ENCODE assay signal across 10 mouse cellular contexts in the genomic region with DNA sequence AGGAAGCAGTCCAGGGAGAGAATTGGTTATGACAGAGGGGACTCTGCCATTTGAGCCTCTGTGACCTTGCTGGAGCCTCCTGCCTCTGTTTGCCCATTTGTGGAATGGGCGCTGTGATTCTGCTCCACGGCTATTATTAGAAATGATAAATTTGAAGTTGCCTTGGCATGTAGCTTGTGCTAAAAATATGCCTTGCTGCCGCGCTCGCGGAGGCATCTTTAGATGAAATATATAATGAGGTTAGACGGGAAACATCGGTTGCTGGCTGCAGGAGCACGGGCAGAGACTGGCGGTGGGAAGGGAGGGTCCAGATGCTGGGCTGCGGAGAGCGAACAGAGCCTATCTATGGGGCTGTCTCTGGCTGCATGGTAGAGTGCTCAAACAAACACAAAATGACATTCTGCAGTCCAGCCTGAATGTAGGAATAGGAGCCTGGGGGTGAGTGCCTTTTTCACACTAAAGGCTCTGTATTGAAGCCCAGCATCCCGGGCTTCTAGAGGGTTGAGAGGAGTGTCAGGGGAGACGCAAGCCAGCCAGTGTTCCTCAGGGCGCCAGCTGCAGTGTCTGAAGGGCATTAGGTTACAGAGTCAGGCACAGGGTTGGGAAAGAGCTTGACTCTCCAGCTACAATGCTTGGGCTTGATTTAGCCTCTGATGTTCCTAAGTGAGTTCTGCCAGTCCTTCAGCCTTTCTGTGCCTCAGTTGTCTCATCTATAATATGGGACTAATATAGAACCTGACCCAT.
DNase-seq lines count a peak whose midpoint lies in the region; ATAC-seq and TF ChIP-seq lines count a peak whose summit lies in the region.
"Had no signal": no experiment of that assay in that cellular context is flagged by ENCODE, and none has a peak within 500 bp of the region (broad histone marks: within the 10 kb centered on the region; RNA-seq: fewer than 3 reads in every experiment).

No protein-coding gene starts in this region.

- TF ChIP-seq EP300 in heart, postnatal 0 days (IDR thresholded peaks at IDR 0.05; ENCODE audit: low read depth): 0 out of 2 replicates have a peak, but pooled peaks have one; percentile 37

- H3K4me1 ChIP-seq in lung, embryonic 16.5 days (replicated peaks; ENCODE audit: control insufficient read depth, insufficient read depth, low read length): peaks cover 24% of the 10 kb centered on the region
- H3K4me1 ChIP-seq in lung, adult 2 months (ENCODE audit: control insufficient read depth, insufficient read depth, low read length): peaks cover 6% of the 10 kb centered on the region
- peaks cover 27% of the 10 kb centered on the region for H3K4me1 ChIP-seq in heart, postnatal 0 days (ENCODE audit: control insufficient read depth, insufficient read depth)
- H3K4me1 ChIP-seq in olfactory bulb, adult 2 months (ENCODE audit: control insufficient read depth, insufficient read depth, low read length): peaks cover 39% of the 10 kb centered on the region

- no peaks in the 10 kb centered on the region for H3K9me3 ChIP-seq in lung, embryonic 16.5 days (ENCODE audit: control insufficient read depth, low read length)
- H3K9me3 ChIP-seq in heart, postnatal 0 days (replicated peaks; ENCODE audit: control insufficient read depth, low read length): peaks cover 9% of the 10 kb centered on the region; the same call in 1 of the 2 replicates
- H3K9me3 ChIP-seq: liver, embryonic 12.5 days had no signal

- TF ChIP-seq POLR2A in lung, adult 2 months (IDR thresholded peaks at IDR 0.05; ENCODE audit: borderline replicate concordance, extremely low read depth, low read depth, low read length): no peak
- TF ChIP-seq POLR2A in olfactory bulb, adult 2 months (IDR thresholded peaks at IDR 0.05; ENCODE audit: insufficient read depth, low read depth, low read length): no peak

- peak; percentile 65 for ATAC-seq in frontal cortex, adult (ENCODE audit: low TSS enrichment)
- ATAC-seq in lung, embryonic 16.5 days (ENCODE audit: low read depth): peak; percentile 64
- ATAC-seq in heart, postnatal 0 days (ENCODE audit: insufficient read depth, low read depth): peak; percentile 59; the same call in 1 of the 2 replicates
- no peak for ATAC-seq in cerebellum, adult (ENCODE audit: insufficient number of reproducible peaks, low FRiP score, low TSS enrichment)
- ATAC-seq: liver, embryonic 12.5 days had no signal

- H3K4me3 ChIP-seq in lung, embryonic 16.5 days (ENCODE audit: low read length): no peak overlapping the region
- no peak overlapping the region for H3K4me3 ChIP-seq in lung, adult 2 months (replicated peaks; ENCODE audit: extremely low read depth, low read depth, low read length)
- no peak overlapping the region; the same call in 1 of the 2 replicates for H3K4me3 ChIP-seq in heart, postnatal 0 days (ENCODE audit: low read depth, low read length)
- H3K4me3 ChIP-seq in olfactory bulb, adult 2 months (ENCODE audit: insufficient read depth, low read depth, low read length): no peak overlapping the region
- H3K4me3 ChIP-seq: liver, embryonic 12.5 days had no signal

- no peak for TF ChIP-seq CTCF in lung, adult 2 months (IDR thresholded peaks at IDR 0.05; ENCODE audit: insufficient read depth, low read length)
- TF ChIP-seq CTCF in heart, postnatal 0 days (IDR thresholded peaks at IDR 0.05; ENCODE audit: low read depth): no peak
- TF ChIP-seq CTCF in olfactory bulb, adult 2 months (IDR thresholded peaks at IDR 0.05; ENCODE audit: insufficient read depth, low read depth, low read length): no peak

- no peak overlapping the region for H3K4me2 ChIP-seq in lung, embryonic 16.5 days (ENCODE audit: low read depth, low read length)
- H3K4me2 ChIP-seq in heart, postnatal 0 days (ENCODE audit: low read depth, low read length): peak overlapping the region; percentile 45
- H3K4me2 ChIP-seq: liver, embryonic 12.5 days had no signal

- H3K27me3 ChIP-seq in lung, embryonic 16.5 days (ENCODE audit: control insufficient read depth, insufficient read depth, low read depth, low read length): no peaks in the 10 kb centered on the region
- no peaks in the 10 kb centered on the region for H3K27me3 ChIP-seq in heart, postnatal 0 days (ENCODE audit: control insufficient read depth, insufficient read depth, low read length)
- H3K27me3 ChIP-seq: liver, embryonic 12.5 days had no signal

- no peaks in the 10 kb centered on the region for H3K36me3 ChIP-seq in lung, embryonic 16.5 days (ENCODE audit: control insufficient read depth, insufficient read depth, low read length)
- H3K36me3 ChIP-seq in heart, postnatal 0 days (replicated peaks; ENCODE audit: control insufficient read depth, insufficient read depth, low read length): no peaks in the 10 kb centered on the region

- WGBS in lung, embryonic 16.5 days: 49% methylated on average over 15 of the region's 15 CpGs
- WGBS in lung, adult 2 months: 55% methylated on average over 15 of the region's 15 CpGs
- 29% methylated on average over 15 of the region's 15 CpGs for WGBS in heart, postnatal 0 days
- 30% methylated on average over 15 of the region's 15 CpGs for WGBS in olfactory bulb, adult 2 months

- no peak for DNase-seq in frontal cortex, postnatal 10 days (ENCODE audit: low spot score in 2 of 2)
- DNase-seq in lung, adult 2 months: no peak
- peak; percentile 58 for DNase-seq in heart, postnatal 0 days (ENCODE audit: low spot score)
- DNase-seq in embryo, embryonic 11 days: no peak
- DNase-seq: adrenal gland, adult 8-10 months had no signal

- no peak overlapping the region for H3K9ac ChIP-seq in lung, embryonic 16.5 days (ENCODE audit: low read length)
- no peak overlapping the region for H3K9ac ChIP-seq in heart, postnatal 0 days (replicated peaks; ENCODE audit: low read depth, low read length)
- H3K9ac ChIP-seq: liver, embryonic 12.5 days had no signal

- H3K27ac ChIP-seq in lung, embryonic 16.5 days (ENCODE audit: low read length): no peak overlapping the region
- H3K27ac ChIP-seq in heart, postnatal 0 days (ENCODE audit: low read depth): peak overlapping the region; percentile 22; the same call in 1 of the 2 replicates
- peak overlapping the region; percentile 16 for H3K27ac ChIP-seq in olfactory bulb, adult 2 months (ENCODE audit: insufficient read depth, low read depth, low read length)
